Mouse (Mus musculus): ENCODE data around the gene Rnf17. TPM values are rescaled to one million over a fixed set of nuclear protein-coding genes. Genes with fewer than 3 reads are reported as not detected.
A peak's percentile ranks its signal among the peaks of the same experiment; 100 is the strongest.

Gene Rnf17
- polyA plus RNA-seq, 1 experiment from 2014 or later, result 0.80 TPM

GRCm38 (mm10) chr14:56550960-56551359, 148.6 kb downstream of the Rnf17 start:
- no peak overlapping the region for H3K4me2 ChIP-seq (ENCODE audit: low read length)
- no peaks in the 10 kb centered on the region for H3K4me1 ChIP-seq (ENCODE audit: control insufficient read depth, insufficient read depth, low read depth, low read length)
- no peak for ATAC-seq
- no peak overlapping the region for H3K9ac ChIP-seq (ENCODE audit: low read depth, low read length)
- H3K4me3 ChIP-seq (ENCODE audit: low read length), result no peak overlapping the region
- H3K27ac ChIP-seq (ENCODE audit: low read depth, low read length), result no peak overlapping the region
- no peaks in the 10 kb centered on the region for H3K9me3 ChIP-seq (ENCODE audit: control insufficient read depth, low read length)
- H3K27me3 ChIP-seq (replicated peaks; ENCODE audit: control insufficient read depth, insufficient read depth, low read length), result no peaks in the 10 kb centered on the region
- 90% methylated on average over 4 of the region's 4 CpGs for WGBS
- no peaks in the 10 kb centered on the region for H3K36me3 ChIP-seq (ENCODE audit: control insufficient read depth, insufficient read depth, low read length)

- Histone ChIP-seq H3K4me2 (ENCODE audit: low read length) (no peak overlapping the region), H3K27ac (ENCODE audit: low read depth, low read length) (no peak overlapping the region), H3K4me3 (ENCODE audit: low read length) (no peak overlapping the region), H3K4me1 (ENCODE audit: control insufficient read depth, insufficient read depth, low read depth, low read length) (no peaks in the 10 kb centered on the region), H3K27me3 (replicated peaks; ENCODE audit: control insufficient read depth, insufficient read depth, low read length) (no peaks in the 10 kb centered on the region), H3K36me3 (ENCODE audit: control insufficient read depth, insufficient read depth, low read length) (no peaks in the 10 kb centered on the region), H3K9ac (ENCODE audit: low read depth, low read length) (no peak overlapping the region), H3K9me3 (ENCODE audit: control insufficient read depth, low read length) (no peaks in the 10 kb centered on the region)
- ATAC-seq, result no peak
- WGBS, result 94% methylated on average over 6 of the region's 6 CpGs
Measured at GRCm38 (mm10) chr14:56552924-56553323, 150.5 kb downstream of the Rnf17 start.

- Histone ChIP-seq H3K4me2 (ENCODE audit: low read length) (no peak overlapping the region), H3K9ac (ENCODE audit: low read depth, low read length) (no peak overlapping the region), H3K27me3 (replicated peaks; ENCODE audit: control insufficient read depth, insufficient read depth, low read length) (no peaks in the 10 kb centered on the region), H3K27ac (ENCODE audit: low read depth, low read length) (no peak overlapping the region), H3K4me3 (ENCODE audit: low read length) (no peak overlapping the region), H3K9me3 (ENCODE audit: control insufficient read depth, low read length) (no peaks in the 10 kb centered on the region), H3K36me3 (ENCODE audit: control insufficient read depth, insufficient read depth, low read length) (no peaks in the 10 kb centered on the region), H3K4me1 (ENCODE audit: control insufficient read depth, insufficient read depth, low read depth, low read length) (no peaks in the 10 kb centered on the region)
- no peak for ATAC-seq
- WGBS, result 95% methylated on average over 7 of the region's 7 CpGs
Measured at GRCm38 (mm10) chr14:56553331-56553730, 150.9 kb downstream of the Rnf17 start.

- Histone ChIP-seq H3K4me1 (ENCODE audit: control insufficient read depth, insufficient read depth, low read depth, low read length) (no peaks in the 10 kb centered on the region), H3K4me3 (ENCODE audit: low read length) (no peak overlapping the region), H3K9ac (ENCODE audit: low read depth, low read length) (no peak overlapping the region), H3K27ac (ENCODE audit: low read depth, low read length) (no peak overlapping the region), H3K36me3 (ENCODE audit: control insufficient read depth, insufficient read depth, low read length) (no peaks in the 10 kb centered on the region), H3K4me2 (ENCODE audit: low read length) (no peak overlapping the region), H3K27me3 (replicated peaks; ENCODE audit: control insufficient read depth, insufficient read depth, low read length) (no peaks in the 10 kb centered on the region), H3K9me3 (ENCODE audit: control insufficient read depth, low read length) (no peaks in the 10 kb centered on the region)
- no peak for ATAC-seq
- 94% methylated on average over 2 of the region's 2 CpGs for WGBS
Measured at GRCm38 (mm10) chr14:56554716-56555115, 152.3 kb downstream of the Rnf17 start.

- H3K4me1 ChIP-seq (ENCODE audit: control insufficient read depth, insufficient read depth, low read depth, low read length), result no peaks in the 10 kb centered on the region
- H3K27ac ChIP-seq (ENCODE audit: low read depth, low read length), result no peak overlapping the region
- H3K9me3 ChIP-seq (ENCODE audit: control insufficient read depth, low read length), result no peaks in the 10 kb centered on the region
- no peak overlapping the region for H3K9ac ChIP-seq (ENCODE audit: low read depth, low read length)
- no peaks in the 10 kb centered on the region for H3K27me3 ChIP-seq (replicated peaks; ENCODE audit: control insufficient read depth, insufficient read depth, low read length)
- 92% methylated on average over 3 of the region's 3 CpGs for WGBS
- 0 out of 2 replicates have a peak, but pooled peaks cover 3% of the 10 kb centered on the region for H3K36me3 ChIP-seq (ENCODE audit: control insufficient read depth, insufficient read depth, low read length)
- H3K4me2 ChIP-seq (ENCODE audit: low read length), result no peak overlapping the region
- ATAC-seq, result no peak
- H3K4me3 ChIP-seq (ENCODE audit: low read length), result no peak overlapping the region
Measured at GRCm38 (mm10) chr14:56559134-56559533, 156.8 kb downstream of the Rnf17 start.

GRCm38 (mm10) chr14:56567476-56567875, 165.1 kb downstream of the Rnf17 start:
- H3K9ac ChIP-seq (ENCODE audit: low read depth, low read length), result no peak overlapping the region
- no peak overlapping the region for H3K4me3 ChIP-seq (ENCODE audit: low read length)
- peaks cover 3% of the 10 kb centered on the region for H3K4me1 ChIP-seq (ENCODE audit: control insufficient read depth, insufficient read depth, low read depth, low read length)
- H3K4me2 ChIP-seq (ENCODE audit: low read length), result no peak overlapping the region
- 83% methylated on average over 7 of the region's 7 CpGs for WGBS
- H3K27ac ChIP-seq (ENCODE audit: low read depth, low read length), result no peak overlapping the region
- ATAC-seq, result no peak
- H3K27me3 ChIP-seq (replicated peaks; ENCODE audit: control insufficient read depth, insufficient read depth, low read length), result no peaks in the 10 kb centered on the region
- H3K9me3 ChIP-seq (ENCODE audit: control insufficient read depth, low read length), result no peaks in the 10 kb centered on the region
- H3K36me3 ChIP-seq (ENCODE audit: control insufficient read depth, insufficient read depth, low read length), result peaks cover 3% of the 10 kb centered on the region; the same call in 1 of the 2 replicates

- Histone ChIP-seq H3K4me3 (ENCODE audit: low read length) (no peak overlapping the region), H3K27me3 (replicated peaks; ENCODE audit: control insufficient read depth, insufficient read depth, low read length) (no peaks in the 10 kb centered on the region), H3K4me1 (ENCODE audit: control insufficient read depth, insufficient read depth, low read depth, low read length) (peaks cover 4% of the 10 kb centered on the region), H3K27ac (ENCODE audit: low read depth, low read length) (no peak overlapping the region), H3K9ac (ENCODE audit: low read depth, low read length) (no peak overlapping the region), H3K36me3 (ENCODE audit: control insufficient read depth, insufficient read depth, low read length) (no peaks in the 10 kb centered on the region; the same call in 1 of the 2 replicates), H3K4me2 (ENCODE audit: low read length) (no peak overlapping the region), H3K9me3 (ENCODE audit: control insufficient read depth, low read length) (no peaks in the 10 kb centered on the region)
- ATAC-seq, result no peak
- WGBS, result 88% methylated on average over 4 of the region's 4 CpGs
Measured at GRCm38 (mm10) chr14:56569041-56569440, 166.7 kb downstream of the Rnf17 start.

GRCm38 (mm10) chr14:56571310-56572093, 169.1 kb downstream of the Rnf17 start:
- Histone ChIP-seq H3K36me3 (ENCODE audit: control insufficient read depth, insufficient read depth, low read length) (no peaks in the 10 kb centered on the region), H3K4me3 (ENCODE audit: low read length) (peak overlapping the region; percentile 92), H3K4me2 (ENCODE audit: low read length) (peak overlapping the region; percentile 85), H3K4me1 (ENCODE audit: control insufficient read depth, insufficient read depth, low read depth, low read length) (peaks cover 4% of the 10 kb centered on the region), H3K27ac (ENCODE audit: low read depth, low read length) (peak overlapping the region; percentile 68), H3K9ac (ENCODE audit: low read depth, low read length) (peak overlapping the region; percentile 79), H3K27me3 (replicated peaks; ENCODE audit: control insufficient read depth, insufficient read depth, low read length) (no peaks in the 10 kb centered on the region), H3K9me3 (ENCODE audit: control insufficient read depth, low read length) (no peaks in the 10 kb centered on the region)
- ATAC-seq, result peak; percentile 100
- under 1% methylated on average over 59 of the region's 59 CpGs for WGBS

- Histone ChIP-seq H3K9ac (ENCODE audit: low read depth, low read length) (no peak overlapping the region), H3K27me3 (replicated peaks; ENCODE audit: control insufficient read depth, insufficient read depth, low read length) (no peaks in the 10 kb centered on the region), H3K36me3 (ENCODE audit: control insufficient read depth, insufficient read depth, low read length) (no peaks in the 10 kb centered on the region), H3K27ac (ENCODE audit: low read depth, low read length) (no peak overlapping the region), H3K9me3 (ENCODE audit: control insufficient read depth, low read length) (no peaks in the 10 kb centered on the region), H3K4me2 (ENCODE audit: low read length) (peak overlapping the region; percentile 53), H3K4me3 (ENCODE audit: low read length) (no peak overlapping the region), H3K4me1 (ENCODE audit: control insufficient read depth, insufficient read depth, low read depth, low read length) (peaks cover 4% of the 10 kb centered on the region)
- ATAC-seq, result no peak
- 74% methylated on average over 2 of the region's 2 CpGs for WGBS
Measured at GRCm38 (mm10) chr14:56572546-56572945, 170.2 kb downstream of the Rnf17 start.
